Mouse (Mus musculus) frontal cortex, postnatal 14 days (tissue): ENCODE results near the gene Bcam.

ENCODE experiments used
- DNase-seq, 2 experiments: peaks; one replicate each; pipeline ENCODE4 v3.0.0; 2022; ENCODE audit warnings: low spot score in 2 of 2

Gene Bcam

DNA sequence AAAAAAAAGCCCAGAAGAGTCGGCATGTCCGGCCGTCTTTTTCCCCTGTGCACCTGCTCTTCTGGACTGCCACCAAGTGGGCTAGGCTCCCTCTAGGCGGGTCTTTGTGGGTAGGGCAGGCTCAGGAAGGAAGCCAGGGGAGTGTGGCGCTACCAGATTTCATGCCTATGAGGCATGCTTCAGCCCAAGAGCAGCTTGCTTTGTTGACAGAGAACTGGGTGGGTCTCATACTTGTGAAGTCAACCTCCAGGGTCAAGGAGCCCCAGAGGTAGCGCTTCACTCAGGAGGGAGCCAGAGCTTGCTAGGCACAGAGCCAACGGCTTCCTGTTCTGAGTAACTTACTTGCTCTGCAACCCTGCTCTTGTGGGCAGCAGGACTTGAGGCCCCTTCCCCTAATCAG is 17.2 kb downstream of the Bcam start:
- no peak for DNase-seq

DNA sequence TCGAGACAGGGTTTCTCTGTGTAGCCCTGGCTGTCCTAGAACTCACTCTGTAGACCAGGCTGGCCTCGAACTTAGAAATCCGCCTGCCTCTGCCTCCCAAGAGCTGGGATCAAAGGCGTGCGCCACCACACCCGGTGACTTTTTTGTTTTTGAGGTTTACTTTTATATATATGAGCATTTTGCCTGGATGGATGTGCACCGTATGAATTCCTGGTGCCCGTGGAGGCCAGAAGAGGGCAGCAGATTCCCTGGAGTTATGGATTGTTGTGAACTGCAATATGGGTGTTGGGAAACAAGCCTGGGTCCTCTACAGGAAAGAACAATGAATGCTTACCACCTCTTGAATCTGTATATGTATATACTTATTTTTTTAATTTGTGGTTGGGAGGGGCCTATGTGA is 18.2 kb downstream of the Bcam start:
- no peak for DNase-seq

DNA sequence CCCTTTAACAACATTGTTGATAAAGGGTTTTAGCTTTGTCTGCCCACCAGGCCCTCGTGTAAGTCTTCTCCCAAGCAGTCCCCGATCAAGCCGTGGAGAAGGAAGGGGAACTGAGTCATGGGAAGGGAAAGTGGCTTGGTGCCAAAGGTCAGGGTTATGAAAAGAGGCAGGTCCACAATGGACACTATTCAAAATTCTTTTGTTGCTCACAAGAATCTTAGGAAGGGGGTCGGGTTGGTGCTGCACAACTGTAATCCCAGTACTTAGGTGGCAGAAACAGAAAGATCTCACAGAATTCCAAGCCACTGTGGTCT is 19.8 kb downstream of the Bcam start:
- no peak for DNase-seq

DNA sequence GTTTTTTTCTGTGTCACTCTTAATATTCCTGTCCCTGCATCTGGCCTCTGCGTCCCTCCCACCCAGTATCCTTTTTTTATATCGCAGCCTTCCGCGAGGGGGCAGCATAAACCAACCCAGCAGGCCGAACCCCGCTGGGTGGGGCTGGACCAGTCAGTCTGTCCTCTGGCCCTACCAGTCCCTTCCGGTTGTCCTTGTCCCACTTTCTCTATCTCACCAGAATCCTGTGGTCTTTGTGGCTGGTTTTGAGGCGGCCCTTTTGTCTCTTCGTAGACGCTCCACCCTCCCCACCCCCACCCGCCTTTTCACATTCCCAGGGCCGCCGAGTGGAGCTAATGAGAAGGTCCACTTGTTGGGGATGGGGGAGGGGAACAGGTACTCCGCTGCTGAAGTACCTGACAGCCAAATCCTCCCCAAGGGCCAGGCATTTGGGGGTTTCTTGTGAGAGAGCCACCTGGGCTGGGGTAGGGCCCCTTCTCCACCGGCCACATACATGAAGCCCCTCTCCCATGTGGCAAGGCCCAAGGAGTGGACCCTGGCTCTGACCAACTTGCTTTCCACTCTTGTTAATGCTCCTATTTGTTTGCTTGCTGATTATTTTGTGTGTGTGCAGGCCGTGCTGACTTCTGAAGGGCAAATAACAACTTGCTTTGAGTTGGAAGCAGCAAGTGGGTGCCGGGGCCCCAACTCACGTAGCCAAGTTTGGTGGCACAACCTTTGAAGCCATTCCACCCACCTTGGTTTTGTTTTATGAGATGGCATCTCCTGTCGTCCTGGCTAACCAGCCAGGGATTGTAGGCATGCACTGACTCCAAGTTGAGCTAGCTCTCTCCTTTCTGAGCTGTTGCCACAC is 20.4 kb downstream of the Bcam start, which contains the start of gene Nectin2:
TSS of gene Nectin2 (minus strand) at position 267 of the 853 bp plus-strand sequence.
- DNase-seq = peak; percentile 73 to 76

DNA sequence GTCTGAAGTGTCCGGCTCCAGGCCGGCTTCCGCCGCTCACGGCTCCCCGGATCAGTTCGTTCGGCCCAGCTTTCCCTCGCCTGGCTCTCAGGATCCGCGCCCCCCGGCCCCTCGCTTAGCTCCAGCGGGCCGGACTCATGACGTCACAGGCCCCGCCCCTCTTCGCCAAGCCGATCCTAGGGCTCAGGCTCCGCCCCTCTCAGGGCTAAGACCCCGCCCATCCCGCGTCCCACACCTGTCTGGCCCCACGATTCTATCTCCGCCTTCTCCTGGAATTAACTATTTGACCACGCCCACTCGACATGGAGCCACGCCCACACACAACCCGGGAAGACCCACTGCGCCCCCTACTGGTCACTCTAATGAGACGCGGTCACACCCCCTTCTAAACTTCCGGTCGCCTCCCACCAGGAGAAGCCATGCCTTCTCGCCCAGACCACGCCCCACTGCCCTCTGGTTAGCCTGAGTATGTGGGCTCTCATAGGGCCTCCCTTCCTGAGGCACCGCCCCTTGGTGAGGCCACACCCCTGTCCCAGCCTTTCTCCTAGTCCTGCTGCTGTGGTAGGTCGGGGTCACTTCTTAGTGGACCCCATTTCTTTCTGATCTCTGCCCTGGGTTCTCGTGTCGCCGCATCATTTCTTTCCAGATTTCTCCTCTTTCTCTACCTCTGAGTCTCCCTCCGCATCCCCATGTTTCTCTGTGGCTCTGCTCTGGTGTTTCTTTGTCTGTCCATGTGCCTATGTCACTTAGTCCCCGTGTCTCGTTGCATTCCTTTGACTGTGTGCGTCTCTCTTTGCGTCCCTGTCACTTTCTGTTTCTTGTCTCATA is 21.2 kb downstream of the Bcam start:
- peak; percentile 92 to 95 for DNase-seq

DNA sequence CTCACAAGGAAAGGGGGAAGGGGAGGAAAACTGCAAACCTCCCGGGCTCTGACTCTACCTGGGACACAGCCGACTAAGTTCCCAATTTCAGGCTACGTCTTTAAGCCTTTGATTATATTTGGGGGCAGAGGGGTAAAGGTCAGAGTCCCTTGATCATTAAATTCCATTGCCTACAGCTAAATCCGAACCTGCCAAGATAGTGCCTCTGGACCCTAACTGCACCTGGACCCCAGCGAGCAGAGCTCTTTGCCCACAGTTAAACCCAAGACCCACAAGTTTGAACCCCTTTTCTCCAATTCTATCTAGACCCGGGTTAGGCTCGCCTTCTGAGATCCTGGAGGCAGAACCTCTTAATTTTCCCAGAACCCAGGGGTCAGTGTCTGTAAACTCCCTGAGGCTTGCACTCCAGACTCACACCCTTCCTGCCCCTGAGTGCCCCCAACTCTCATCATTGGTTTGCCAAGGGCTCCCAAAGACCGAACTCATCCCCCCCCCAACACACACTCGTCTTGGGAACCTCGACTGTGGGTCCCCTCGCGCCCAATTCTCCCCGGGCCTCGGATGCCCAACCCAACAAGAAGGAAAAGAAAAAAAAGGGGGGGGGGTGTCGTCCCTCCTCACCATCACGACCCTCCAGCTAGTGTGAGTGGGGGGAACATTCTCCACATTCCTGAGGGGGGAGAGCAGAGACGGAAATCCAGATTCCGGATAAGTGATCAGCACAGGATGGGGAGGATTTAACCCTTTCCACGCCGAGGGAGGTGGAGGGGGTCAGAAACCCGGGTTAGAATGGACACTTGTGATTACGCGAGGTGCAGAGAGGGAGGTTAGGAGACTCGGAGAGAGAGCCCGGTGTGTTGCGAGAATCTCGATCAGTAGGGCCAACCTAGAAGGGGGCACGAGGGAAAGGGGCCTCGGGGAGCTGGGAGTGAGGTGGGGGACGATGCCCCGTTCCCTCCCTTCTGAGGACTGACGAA is 22.3 kb downstream of the Bcam start:
- peak in 1 of 2 experiments; percentile 33 for DNase-seq

DNA sequence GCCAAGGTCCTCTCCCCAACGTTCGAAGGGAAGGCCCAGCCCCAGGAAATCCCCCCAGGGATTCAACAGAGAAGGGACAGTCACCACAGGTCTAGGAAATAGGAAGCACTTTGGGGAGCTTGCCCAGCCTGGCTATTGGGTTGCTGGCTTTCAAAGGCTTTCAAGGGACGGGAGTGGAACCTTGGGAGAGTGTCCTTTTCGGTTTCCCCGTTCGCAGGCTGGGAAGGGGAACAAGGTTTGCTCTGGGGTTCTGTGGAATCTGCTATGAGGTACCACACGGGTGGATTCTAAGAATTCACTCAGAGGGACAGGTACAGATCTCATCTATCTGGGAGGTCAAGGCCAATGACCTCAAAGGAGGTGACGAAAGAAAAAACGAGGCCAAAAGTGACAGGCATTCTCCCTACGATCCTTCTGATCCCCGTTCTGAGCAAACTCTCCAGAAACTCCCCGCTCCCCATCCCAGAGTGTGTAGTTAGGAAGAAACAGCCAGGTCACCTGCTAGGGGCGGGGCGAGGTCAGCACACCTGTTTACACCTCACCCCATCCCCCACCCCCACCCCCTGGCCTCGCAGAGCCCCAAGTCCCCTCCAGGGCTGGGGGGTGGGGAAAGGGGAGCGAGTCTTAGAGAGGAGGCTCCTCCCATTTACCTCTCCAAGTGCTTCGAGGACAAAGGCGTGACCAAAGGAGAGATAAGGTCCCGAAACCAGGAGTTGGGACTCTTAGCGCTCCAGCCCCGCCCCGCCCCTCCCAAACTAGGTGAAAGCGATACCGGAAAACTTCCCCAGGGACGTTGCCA is 23.2 kb downstream of the Bcam start:
- DNase-seq = no peak

DNA sequence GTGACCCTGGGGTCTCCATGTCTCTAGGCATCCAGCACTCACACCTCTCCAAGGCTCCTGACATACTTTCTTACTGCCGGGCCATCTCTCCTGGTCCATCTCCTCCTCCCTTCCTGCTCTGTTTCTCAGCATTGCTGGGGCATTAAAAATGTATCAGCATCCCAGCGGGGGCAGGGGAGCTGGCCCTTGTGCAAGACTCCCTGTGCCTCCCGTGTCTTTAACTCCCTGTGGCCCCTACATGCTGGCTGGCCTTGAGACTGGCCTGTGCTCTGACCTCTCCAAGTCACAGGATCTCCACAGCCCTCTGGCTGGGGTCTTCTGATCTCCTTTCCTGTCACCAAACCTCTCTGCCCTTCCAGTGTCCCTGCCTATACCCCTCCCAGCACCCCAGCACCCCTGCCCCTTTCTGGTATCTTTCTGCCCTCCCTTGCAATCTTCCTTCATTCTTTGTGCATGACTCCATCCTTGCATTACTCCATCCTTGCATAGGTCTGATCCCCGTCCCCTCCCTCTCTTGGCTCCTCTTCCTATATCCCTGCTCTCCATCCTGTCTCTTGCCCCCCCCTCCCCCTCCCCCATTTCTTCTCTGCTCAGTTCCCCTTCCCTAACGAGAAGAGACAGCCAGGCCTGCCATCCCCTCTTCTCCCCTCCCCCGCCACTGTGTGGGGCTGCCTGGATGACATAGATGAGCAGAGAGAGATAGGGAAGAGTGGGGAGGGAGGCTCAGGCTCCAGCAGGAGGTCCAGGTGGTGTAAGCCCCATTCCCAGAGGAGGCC is 24.2 kb downstream of the Bcam start:
- DNase-seq = no peak

DNA sequence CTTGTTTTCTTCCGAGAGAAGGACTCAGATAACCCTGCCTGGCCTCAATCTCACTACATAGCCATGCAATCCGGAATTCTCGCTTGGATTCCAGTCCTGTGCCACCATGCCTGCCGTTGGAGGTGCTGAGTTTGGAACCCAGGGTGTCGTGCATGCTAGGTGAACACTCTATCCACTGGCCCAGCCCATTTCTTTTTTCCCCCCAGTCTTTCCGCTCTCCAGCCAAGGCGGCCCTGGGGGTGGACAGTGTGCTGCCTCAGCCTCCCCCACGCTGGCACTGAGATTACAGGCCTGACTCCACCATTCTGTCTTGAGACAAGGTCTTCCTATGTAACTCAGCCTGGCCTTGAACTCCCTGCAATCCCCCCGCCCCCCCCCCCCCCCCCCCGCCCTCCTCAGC is 24.8 kb downstream of the Bcam start:
- no peak for DNase-seq

DNA sequence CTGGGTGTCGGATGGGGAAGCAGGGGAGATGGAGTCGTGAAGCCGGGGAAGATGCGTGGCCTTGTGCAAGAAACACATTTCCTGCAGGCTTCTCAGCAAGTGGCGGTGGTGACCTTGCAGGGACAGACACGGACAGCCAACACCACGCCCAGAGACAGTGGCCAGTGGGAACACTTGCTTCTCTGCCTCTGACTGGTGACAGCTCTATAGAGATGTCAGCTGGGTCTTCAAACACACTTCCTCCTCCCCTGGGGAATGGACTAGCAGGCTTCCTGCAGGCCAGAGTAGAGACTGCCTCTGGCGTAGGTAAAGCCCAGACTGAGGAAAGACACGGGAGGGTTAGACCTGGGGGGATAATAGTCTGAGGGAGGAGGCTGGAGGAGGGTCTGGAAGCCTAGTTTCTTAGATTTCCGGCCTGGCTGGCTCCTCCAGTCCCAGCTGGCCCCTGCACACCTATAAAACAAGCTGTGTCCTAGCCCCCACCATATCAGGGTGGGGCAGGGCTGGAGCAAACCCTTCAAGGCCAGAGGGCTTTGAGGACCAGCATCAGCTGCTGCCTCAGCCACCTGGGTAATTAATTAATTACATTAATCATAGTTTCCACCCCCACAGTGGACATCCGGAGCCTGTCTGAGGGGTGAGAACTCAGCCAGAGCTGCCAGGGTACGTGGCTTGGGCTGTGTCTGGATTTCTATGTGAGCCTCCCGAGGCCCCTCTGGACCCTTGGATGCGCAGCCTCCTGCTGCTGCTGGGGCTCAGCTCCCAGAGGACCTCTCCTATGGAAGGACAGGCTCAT is 26.0 kb downstream of the Bcam start:
- DNase-seq = no peak

DNA sequence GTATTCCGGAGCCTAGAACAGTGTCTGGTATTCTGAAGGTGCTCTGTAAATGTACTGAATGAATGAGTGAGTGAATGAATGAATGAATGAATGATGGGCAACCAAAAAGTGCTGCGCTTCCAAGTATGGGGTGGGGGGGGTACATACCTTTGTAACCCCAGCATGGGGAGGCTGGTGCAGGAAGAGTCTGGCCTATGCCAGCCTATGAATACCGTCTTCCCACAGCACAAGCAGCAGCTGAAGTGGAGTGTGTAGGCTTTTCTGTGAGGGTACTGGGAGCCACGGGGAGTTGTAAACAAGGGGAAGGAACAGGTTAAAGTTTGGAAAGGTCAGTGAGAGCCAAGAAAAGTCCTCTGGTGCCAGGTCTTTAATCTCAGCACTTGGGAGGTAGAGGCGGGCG is 27.0 kb downstream of the Bcam start:
- DNase-seq = no peak

DNA sequence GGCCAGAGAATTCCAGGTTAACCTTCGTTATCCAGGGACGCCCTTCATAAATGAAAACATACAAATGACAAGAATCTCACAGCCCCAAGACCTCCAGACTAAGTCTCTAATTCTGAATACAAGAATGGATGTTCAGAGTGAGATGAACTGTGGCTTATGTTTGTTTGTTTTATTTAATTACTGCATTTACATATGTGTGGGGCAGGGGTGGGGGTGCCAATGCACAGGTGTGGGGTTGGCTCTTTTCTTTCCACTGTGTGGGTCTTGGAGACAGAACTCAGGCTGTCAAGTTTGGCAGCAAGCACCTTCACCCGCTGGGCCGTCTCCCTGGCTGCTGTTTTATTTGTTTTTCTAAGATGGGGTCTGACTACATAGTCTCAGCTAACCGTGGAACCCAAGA is 28.3 kb downstream of the Bcam start:
- no peak for DNase-seq

DNA sequence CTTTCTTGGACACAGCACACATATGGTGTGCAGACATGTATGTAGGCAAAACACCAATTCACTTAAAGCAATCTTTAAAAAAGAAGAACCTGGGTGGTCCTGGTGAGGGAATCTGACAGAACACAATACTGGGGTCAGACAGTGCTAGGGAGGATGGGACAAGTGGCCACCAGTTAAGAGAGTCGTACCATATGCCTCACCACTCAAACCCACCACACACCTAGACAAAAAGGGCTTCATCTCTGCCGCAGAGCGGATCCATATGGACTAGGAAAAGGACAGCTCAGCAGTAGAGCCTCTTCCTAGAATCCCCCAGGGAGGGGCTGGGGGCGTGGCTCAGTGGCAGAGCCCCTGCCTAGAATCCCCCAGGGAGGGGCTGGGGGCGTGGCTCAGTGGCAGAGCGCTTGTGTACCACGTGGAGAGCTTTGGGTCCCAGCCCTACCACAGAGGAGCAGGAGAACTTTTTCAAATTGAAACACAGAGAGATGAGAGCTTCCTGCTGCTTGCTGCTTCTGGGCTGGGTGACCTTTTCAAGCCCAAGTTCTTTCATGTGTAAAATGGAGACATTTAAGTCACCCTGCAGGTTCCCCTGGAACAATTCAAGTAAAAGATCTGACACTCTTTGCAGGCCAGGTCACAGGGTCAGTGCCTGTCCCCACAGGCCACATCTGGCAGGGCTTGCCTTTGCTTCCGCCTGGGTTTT is 29.3 kb downstream of the Bcam start:
- DNase-seq = no peak

DNA sequence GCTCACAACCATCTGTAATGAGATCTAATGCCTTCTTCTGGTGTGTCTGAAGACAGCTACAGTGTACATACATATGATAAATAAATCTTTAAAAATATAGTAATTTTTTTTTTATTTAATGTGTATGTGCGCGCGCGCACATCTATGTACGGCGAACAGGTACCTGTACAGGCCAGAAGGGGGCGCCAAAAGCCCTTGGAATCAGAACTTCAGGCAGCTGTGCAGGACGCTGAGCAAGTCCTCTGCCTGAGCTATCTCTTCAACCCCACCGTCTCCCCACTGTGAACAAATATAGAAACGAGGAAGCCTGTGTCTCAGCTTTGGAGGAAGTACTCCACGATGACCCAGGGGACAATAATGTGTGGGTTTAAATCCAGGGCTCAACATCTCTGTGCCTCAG is 30.5 kb downstream of the Bcam start:
- DNase-seq = no peak

DNA sequence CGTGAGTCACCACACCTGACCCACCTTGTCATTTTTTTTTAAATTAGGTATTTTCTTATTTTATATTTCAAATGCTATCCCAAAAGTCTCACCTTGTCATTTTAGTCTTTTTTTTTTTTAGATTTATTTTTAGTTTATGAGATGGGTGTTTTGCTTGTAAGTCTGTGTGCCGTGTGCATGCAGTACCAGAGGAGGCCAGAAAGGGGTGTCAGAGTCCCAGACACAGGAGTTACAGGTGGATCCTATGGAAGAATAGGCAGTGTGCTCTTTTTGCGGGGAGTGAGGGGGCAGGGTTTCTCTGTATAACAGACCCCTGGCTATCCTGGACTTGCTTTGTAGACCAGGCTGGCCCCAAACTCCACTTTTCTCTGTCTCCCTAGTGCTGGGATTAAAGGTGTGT is 32.0 kb downstream of the Bcam start:
- DNase-seq = no peak

DNA sequence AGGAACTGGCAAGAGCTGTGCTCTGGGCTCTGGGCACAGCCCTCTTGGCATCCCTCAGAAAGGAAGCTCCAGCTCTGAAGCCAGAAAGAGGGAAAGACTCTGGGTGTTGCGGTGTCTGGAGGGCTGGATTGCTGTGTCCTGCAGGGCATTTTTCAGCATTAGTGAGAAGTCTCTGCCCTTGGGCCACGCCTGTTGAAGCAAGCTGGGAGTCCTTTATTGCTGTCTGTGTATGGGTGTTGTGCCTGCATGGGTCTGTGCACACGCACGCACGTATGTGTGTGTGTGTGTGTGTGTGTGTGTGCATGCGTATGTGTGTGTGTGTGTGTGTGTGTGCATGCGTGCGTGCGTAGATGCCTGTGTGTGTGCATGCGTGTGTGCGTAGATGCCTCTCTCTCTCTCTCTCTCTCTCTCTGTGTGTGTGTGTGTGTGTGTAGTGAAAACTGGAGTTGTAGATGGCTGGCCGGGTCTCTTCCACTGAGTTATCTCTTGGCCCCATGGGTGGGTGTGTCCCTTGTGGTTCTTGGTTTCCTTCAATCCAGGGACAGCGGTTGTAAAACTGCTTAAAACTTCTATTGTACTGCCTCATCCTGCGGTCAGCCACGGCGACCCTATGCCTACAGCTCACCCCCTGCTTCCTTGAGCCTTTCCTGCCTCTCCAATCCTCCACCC is 34.3 kb downstream of the Bcam start:
- DNase-seq = no peak

DNA sequence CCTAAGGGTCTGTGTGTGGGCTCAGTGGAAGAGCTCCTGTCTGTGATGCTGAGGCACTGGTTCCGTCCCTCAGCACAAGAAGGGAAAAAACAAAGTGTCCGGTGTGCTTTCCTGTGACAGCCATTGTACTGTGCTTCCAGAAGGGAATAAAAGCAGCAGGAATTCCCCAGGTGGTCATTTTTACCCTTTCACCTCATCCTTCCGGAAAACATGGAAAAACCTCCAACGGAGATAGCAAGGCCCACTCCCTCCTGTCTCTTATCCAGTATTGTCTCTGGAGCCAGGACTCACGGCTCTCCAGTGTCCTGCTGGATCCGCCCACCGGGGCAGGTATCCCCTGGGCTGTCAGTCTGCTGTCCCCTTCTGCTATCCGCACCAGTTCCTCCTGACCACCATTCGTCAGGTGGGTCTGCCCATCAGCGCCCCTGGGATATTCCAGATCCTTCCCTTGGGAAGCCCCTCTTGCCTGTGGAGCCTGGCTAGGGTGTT is 36.6 kb downstream of the Bcam start:
- no peak for DNase-seq

DNA sequence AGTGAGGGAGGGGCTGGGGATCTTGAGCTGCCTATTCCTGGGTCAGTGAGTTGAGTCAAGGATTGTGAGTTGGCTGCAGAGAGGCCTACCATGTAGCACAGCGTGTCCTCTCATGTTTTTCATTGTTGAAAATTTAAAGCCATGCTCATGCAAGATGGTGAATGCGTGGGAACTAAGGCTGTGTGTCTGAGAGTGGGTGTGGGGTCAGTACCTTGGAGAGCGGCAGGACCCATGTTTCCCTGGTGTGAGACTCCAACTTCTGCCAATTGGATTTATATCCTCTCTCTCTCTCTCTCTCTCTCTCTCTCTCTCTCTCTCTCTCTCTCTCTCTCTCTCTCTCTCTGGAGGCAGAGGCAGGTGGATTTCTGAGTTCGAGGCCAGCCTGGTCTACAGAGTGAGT is 44.3 kb downstream of the Bcam start:
- DNase-seq = no peak
